Mouse (Mus musculus) hindbrain, embryonic 13.5 days (tissue): ENCODE results near the gene Cdc42bpb. TPM values are rescaled to one million over a fixed set of nuclear protein-coding genes. Genes with fewer than 3 reads are reported as not detected.

ENCODE experiments used
- polyA plus RNA-seq: library from polyadenylated mRNA; unstranded; fragments of >200 nt; fragmentation: Nextera tagmentation; extraction: Ambion mirVana; gene quantifications from 2 replicates; pipeline ENCODE4 v1.2.1, GENCODE M21; 2015

The Cdc42bpb gene
- polyA plus RNA-seq, 1 experiment from 2014 or later = 35.0 TPM

Other genes starting within 250 kb of the Cdc42bpb start
- gene Traf3, start 211.3 kb downstream of the Cdc42bpb start, polyA plus RNA-seq = 15.6 and 17.0 TPM in 2 replicates
- 0.21 TPM in 1 of 2 replicates, not detected in the other for gene 4930595D18Rik, start 193.2 kb downstream of the Cdc42bpb start, polyA plus RNA-seq
- gene Amn, start 106.6 kb downstream of the Cdc42bpb start, polyA plus RNA-seq = 5.6 and 6.5 TPM in 2 replicates
- 0.26 and 0.52 TPM in 2 replicates for gene Lbhd2, start 29.1 kb upstream of the Cdc42bpb start, polyA plus RNA-seq
- 2.0 and 2.1 TPM in 2 replicates for gene Exoc3l4, start 39.3 kb upstream of the Cdc42bpb start, polyA plus RNA-seq
- 1.6 and 1.8 TPM in 2 replicates for gene Tnfaip2, start 64.8 kb upstream of the Cdc42bpb start, polyA plus RNA-seq
- 1.7 and 2.0 TPM in 2 replicates for gene Gm266, start 108.1 kb upstream of the Cdc42bpb start, polyA plus RNA-seq
- gene Eif5, start 160.3 kb upstream of the Cdc42bpb start, polyA plus RNA-seq = 630 TPM in 2 replicates
- 50.6 and 50.9 TPM in 2 replicates for gene Mark3, start 196.8 kb upstream of the Cdc42bpb start, polyA plus RNA-seq